Comparison of ENCODE assay signal across 1 mouse cellular context in genomic region chr17:55933191-55933590, GRCm38 (mm10).
TF ChIP-seq lines count a peak whose summit lies in the region.

No protein-coding gene starts in this region.

TF ChIP-seq in CH12.LX, 34 proteins besides CTCF, POLR2A, EP300 and RAD21 (continued from another document):
- TF ChIP-seq IRF4 (IDR thresholded peaks at IDR 0.05; ENCODE audit: low read depth, low read length), result no peak
- no peak for TF ChIP-seq CHD2 (IDR thresholded peaks at IDR 0.05; ENCODE audit: low read length)
- TF ChIP-seq RCOR1 (conservative IDR thresholded peaks at IDR 0.05; ENCODE audit: low read depth, low read length), result no peak
- TF ChIP-seq UBTF (IDR thresholded peaks at IDR 0.05; ENCODE audit: low read depth, low read length), result no peak
- no peak for TF ChIP-seq MAZ (IDR thresholded peaks at IDR 0.05; ENCODE audit: low read depth, low read length)
- no peak for TF ChIP-seq SIN3A (IDR thresholded peaks at IDR 0.05; ENCODE audit: low read length)
- no peak for TF ChIP-seq MXI1 (IDR thresholded peaks at IDR 0.05; ENCODE audit: low read depth, low read length)
- no peak for TF ChIP-seq PAX5 (IDR thresholded peaks at IDR 0.05; ENCODE audit: low read length)
- no peak for TF ChIP-seq ZC3H11A (IDR thresholded peaks at IDR 0.05; ENCODE audit: low read depth, low read length)
- no peak for TF ChIP-seq POLR2AphosphoS2 (IDR thresholded peaks at IDR 0.05; ENCODE audit: low read depth, low read length)
- TF ChIP-seq ZMIZ1 (IDR thresholded peaks at IDR 0.05; ENCODE audit: low read depth, low read length), result no peak
- TF ChIP-seq HCFC1 (IDR thresholded peaks at IDR 0.05; ENCODE audit: low read depth, low read length), result no peak
